Mouse (Mus musculus): ENCODE measurements around the gene Adh7. TPM values are rescaled to one million over a fixed set of nuclear protein-coding genes. Genes with fewer than 3 reads are reported as not detected.

Adh7 gene
- polyA plus RNA-seq, 1 experiment from 2014 or later, result 0.12 TPM

GRCm38 (mm10) chr3:138240942-138241341 is 23.4 kb downstream of the Adh7 start:
- ATAC-seq (replicated peaks; ENCODE audit: low FRiP score), result no peak
- H3K27me3 ChIP-seq (replicated peaks; ENCODE audit: control insufficient read depth, insufficient read depth, low read length), result no peaks in the 10 kb centered on the region
- H3K27ac ChIP-seq (ENCODE audit: low read depth, low read length), result no peak overlapping the region
- no peak for DNase-seq (ENCODE audit: low spot score)
- H3K4me2 ChIP-seq, result no peak overlapping the region
- no peak overlapping the region for H3K9ac ChIP-seq (ENCODE audit: low read depth, low read length)
- no peaks in the 10 kb centered on the region for H3K9me3 ChIP-seq (ENCODE audit: control insufficient read depth, low read length)
- 73% methylated on average over 5 of the region's 5 CpGs for WGBS
- H3K4me1 ChIP-seq (replicated peaks; ENCODE audit: control insufficient read depth, insufficient read depth, low read length), result no peaks in the 10 kb centered on the region; the same call in 1 of the 2 replicates
- H3K4me3 ChIP-seq (ENCODE audit: low read depth, low read length), result no peak overlapping the region
- no peaks in the 10 kb centered on the region for H3K36me3 ChIP-seq (ENCODE audit: control insufficient read depth, insufficient read depth, low read length)

DNA sequence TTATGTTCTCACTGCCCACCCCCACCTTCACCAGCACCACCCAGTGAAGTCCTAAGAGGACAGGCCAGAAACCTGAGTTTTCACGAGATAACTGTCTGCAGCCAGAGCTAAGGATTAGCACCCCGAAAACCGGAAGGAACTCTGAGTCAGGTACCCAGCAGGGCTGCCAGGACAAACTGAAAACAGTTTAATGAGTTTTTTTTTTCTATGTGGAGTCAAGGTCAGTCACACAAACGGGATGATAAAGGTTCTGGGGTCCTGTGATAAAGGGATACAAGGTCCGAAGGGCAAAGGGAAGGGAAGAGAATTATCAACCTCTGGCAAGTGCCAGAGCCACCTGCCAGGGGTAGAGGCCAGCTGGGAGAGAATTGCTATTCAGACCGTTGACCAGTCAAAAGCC is 23.8 kb downstream of the Adh7 start:
- Histone ChIP-seq H3K4me2 (no peak overlapping the region), H3K36me3 (ENCODE audit: control insufficient read depth, insufficient read depth, low read length) (no peaks in the 10 kb centered on the region), H3K27me3 (replicated peaks; ENCODE audit: control insufficient read depth, insufficient read depth, low read length) (no peaks in the 10 kb centered on the region), H3K9me3 (ENCODE audit: control insufficient read depth, low read length) (no peaks in the 10 kb centered on the region), H3K4me3 (ENCODE audit: low read depth, low read length) (no peak overlapping the region), H3K4me1 (replicated peaks; ENCODE audit: control insufficient read depth, insufficient read depth, low read length) (no peaks in the 10 kb centered on the region; the same call in 1 of the 2 replicates), H3K9ac (ENCODE audit: low read depth, low read length) (no peak overlapping the region), H3K27ac (ENCODE audit: low read depth, low read length) (no peak overlapping the region)
- no peak for DNase-seq (ENCODE audit: low spot score)
- no peak for ATAC-seq (replicated peaks; ENCODE audit: low FRiP score)
- WGBS, result 35% methylated on average over 6 of the region's 6 CpGs

DNA sequence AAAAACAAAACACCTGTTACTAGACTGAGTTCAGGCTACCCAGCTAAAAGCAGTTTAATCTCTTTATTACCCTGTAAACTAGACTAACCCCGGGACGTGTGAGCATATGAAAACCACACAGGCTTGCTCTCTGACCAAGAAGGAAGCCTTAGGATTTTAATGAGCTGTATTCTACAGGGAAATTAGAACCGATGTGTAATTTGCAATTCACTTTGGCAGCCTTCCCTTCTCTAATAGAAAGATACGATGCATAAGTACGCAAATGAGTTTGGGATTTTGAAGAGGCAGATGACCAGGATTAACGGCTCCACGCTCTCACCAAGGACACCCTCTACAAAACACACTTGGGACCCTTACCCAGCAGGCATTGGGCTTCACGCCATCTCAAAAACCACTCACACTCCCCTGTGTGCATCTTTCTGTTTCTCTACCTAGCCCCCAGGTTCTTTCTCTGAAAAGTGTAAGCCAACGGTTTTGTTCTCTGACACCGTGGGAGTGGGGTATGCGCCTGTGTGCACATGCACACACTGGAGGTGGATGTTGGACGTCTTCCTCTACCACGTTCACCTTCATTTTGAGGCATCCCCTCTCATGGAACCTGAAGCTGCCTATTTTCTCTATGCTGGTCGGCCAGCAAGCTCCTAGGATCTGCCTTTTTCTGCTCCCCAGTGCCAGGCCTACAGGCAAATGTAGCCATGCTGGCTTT is 24.6 kb downstream of the Adh7 start:
- no peaks in the 10 kb centered on the region for H3K9me3 ChIP-seq (ENCODE audit: control insufficient read depth, low read length)
- H3K4me1 ChIP-seq (replicated peaks; ENCODE audit: control insufficient read depth, insufficient read depth, low read length), result no peaks in the 10 kb centered on the region; the same call in 1 of the 2 replicates
- H3K36me3 ChIP-seq (ENCODE audit: control insufficient read depth, insufficient read depth, low read length), result no peaks in the 10 kb centered on the region
- no peak overlapping the region for H3K4me3 ChIP-seq (ENCODE audit: low read depth, low read length)
- H3K9ac ChIP-seq (ENCODE audit: low read depth, low read length), result no peak overlapping the region
- H3K4me2 ChIP-seq, result no peak overlapping the region
- DNase-seq (ENCODE audit: low spot score), result no peak
- ATAC-seq (replicated peaks; ENCODE audit: low FRiP score), result no peak
- no peak overlapping the region for H3K27ac ChIP-seq (ENCODE audit: low read depth, low read length)
- no peaks in the 10 kb centered on the region for H3K27me3 ChIP-seq (replicated peaks; ENCODE audit: control insufficient read depth, insufficient read depth, low read length)
- WGBS, result 87% methylated on average over 14 of the region's 14 CpGs

GRCm38 (mm10) chr3:138242933-138243332 is 25.4 kb downstream of the Adh7 start:
- Histone ChIP-seq H3K36me3 (ENCODE audit: control insufficient read depth, insufficient read depth, low read length) (no peaks in the 10 kb centered on the region), H3K9me3 (ENCODE audit: control insufficient read depth, low read length) (no peaks in the 10 kb centered on the region), H3K27ac (ENCODE audit: low read depth, low read length) (no peak overlapping the region), H3K4me3 (ENCODE audit: low read depth, low read length) (no peak overlapping the region), H3K27me3 (replicated peaks; ENCODE audit: control insufficient read depth, insufficient read depth, low read length) (no peaks in the 10 kb centered on the region), H3K4me1 (replicated peaks; ENCODE audit: control insufficient read depth, insufficient read depth, low read length) (no peaks in the 10 kb centered on the region; the same call in 1 of the 2 replicates), H3K9ac (ENCODE audit: low read depth, low read length) (no peak overlapping the region), H3K4me2 (no peak overlapping the region)
- no peak for ATAC-seq (replicated peaks; ENCODE audit: low FRiP score)
- peak; percentile 0 for DNase-seq (ENCODE audit: low spot score)
- WGBS, result 83% methylated on average over 6 of the region's 6 CpGs

GRCm38 (mm10) chr3:138244338-138244874 is 26.8 kb downstream of the Adh7 start:
- no peak overlapping the region for H3K4me3 ChIP-seq (ENCODE audit: low read depth, low read length)
- H3K36me3 ChIP-seq (ENCODE audit: control insufficient read depth, insufficient read depth, low read length), result no peaks in the 10 kb centered on the region
- DNase-seq (ENCODE audit: low spot score) (no peak), ATAC-seq (replicated peaks; ENCODE audit: low FRiP score) (no peak)
- H3K4me2 ChIP-seq, result no peak overlapping the region
- no peaks in the 10 kb centered on the region for H3K9me3 ChIP-seq (ENCODE audit: control insufficient read depth, low read length)
- 75% methylated on average over 7 of the region's 7 CpGs for WGBS
- no peak overlapping the region for H3K9ac ChIP-seq (ENCODE audit: low read depth, low read length)
- no peak overlapping the region for H3K27ac ChIP-seq (ENCODE audit: low read depth, low read length)
- no peaks in the 10 kb centered on the region; the same call in 1 of the 2 replicates for H3K4me1 ChIP-seq (replicated peaks; ENCODE audit: control insufficient read depth, insufficient read depth, low read length)
- H3K27me3 ChIP-seq (replicated peaks; ENCODE audit: control insufficient read depth, insufficient read depth, low read length), result no peaks in the 10 kb centered on the region

- Histone ChIP-seq H3K9me3 (ENCODE audit: control insufficient read depth, low read length) (no peaks in the 10 kb centered on the region), H3K36me3 (ENCODE audit: control insufficient read depth, insufficient read depth, low read length) (no peaks in the 10 kb centered on the region), H3K27me3 (replicated peaks; ENCODE audit: control insufficient read depth, insufficient read depth, low read length) (no peaks in the 10 kb centered on the region), H3K9ac (ENCODE audit: low read depth, low read length) (no peak overlapping the region), H3K4me2 (no peak overlapping the region), H3K27ac (ENCODE audit: low read depth, low read length) (no peak overlapping the region), H3K4me1 (replicated peaks; ENCODE audit: control insufficient read depth, insufficient read depth, low read length) (no peaks in the 10 kb centered on the region), H3K4me3 (ENCODE audit: low read depth, low read length) (no peak overlapping the region)
- DNase-seq (ENCODE audit: low spot score) (no peak), ATAC-seq (replicated peaks; ENCODE audit: low FRiP score) (no peak)
These were observed 29.0 kb downstream of the Adh7 start for GRCm38 (mm10) chr3:138246511-138247020.

GRCm38 (mm10) chr3:138247241-138247640 is 29.7 kb downstream of the Adh7 start:
- H3K27ac ChIP-seq (ENCODE audit: low read depth, low read length), result no peak overlapping the region
- no peaks in the 10 kb centered on the region for H3K9me3 ChIP-seq (ENCODE audit: control insufficient read depth, low read length)
- no peak overlapping the region for H3K9ac ChIP-seq (ENCODE audit: low read depth, low read length)
- no peaks in the 10 kb centered on the region for H3K4me1 ChIP-seq (replicated peaks; ENCODE audit: control insufficient read depth, insufficient read depth, low read length)
- no peaks in the 10 kb centered on the region for H3K27me3 ChIP-seq (replicated peaks; ENCODE audit: control insufficient read depth, insufficient read depth, low read length)
- H3K4me2 ChIP-seq, result no peak overlapping the region
- no peak overlapping the region for H3K4me3 ChIP-seq (ENCODE audit: low read depth, low read length)
- DNase-seq (ENCODE audit: low spot score) (no peak), ATAC-seq (replicated peaks; ENCODE audit: low FRiP score) (no peak)
- H3K36me3 ChIP-seq (ENCODE audit: control insufficient read depth, insufficient read depth, low read length), result no peaks in the 10 kb centered on the region
- 73% methylated on average over 4 of the region's 4 CpGs for WGBS

DNA sequence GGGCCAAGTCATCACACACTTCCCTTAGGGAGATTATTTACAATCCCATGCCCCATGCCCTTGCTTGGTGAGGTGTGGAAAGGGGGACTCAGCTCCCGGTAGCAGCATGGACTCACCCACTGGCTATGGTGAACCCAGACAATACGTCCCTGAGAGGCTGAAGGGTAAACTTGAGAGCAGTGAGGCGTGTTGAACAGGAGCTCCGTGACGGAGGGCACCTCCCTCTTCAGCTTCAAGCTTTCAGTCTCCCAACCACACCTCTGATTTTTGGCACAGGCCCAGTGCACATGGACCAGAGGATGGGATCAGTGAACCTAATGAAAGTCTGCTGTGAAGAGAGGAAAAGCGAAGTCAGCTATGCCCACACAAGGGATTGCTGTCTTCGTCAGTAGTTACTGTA is 30.5 kb downstream of the Adh7 start:
- no peak overlapping the region for H3K27ac ChIP-seq (ENCODE audit: low read depth, low read length)
- H3K36me3 ChIP-seq (ENCODE audit: control insufficient read depth, insufficient read depth, low read length), result no peaks in the 10 kb centered on the region
- DNase-seq (ENCODE audit: low spot score) (no peak), ATAC-seq (replicated peaks; ENCODE audit: low FRiP score) (no peak)
- H3K4me3 ChIP-seq (ENCODE audit: low read depth, low read length), result no peak overlapping the region
- no peaks in the 10 kb centered on the region for H3K9me3 ChIP-seq (ENCODE audit: control insufficient read depth, low read length)
- H3K4me1 ChIP-seq (replicated peaks; ENCODE audit: control insufficient read depth, insufficient read depth, low read length), result no peaks in the 10 kb centered on the region
- no peaks in the 10 kb centered on the region for H3K27me3 ChIP-seq (replicated peaks; ENCODE audit: control insufficient read depth, insufficient read depth, low read length)
- H3K9ac ChIP-seq (ENCODE audit: low read depth, low read length), result no peak overlapping the region
- 82% methylated on average over 7 of the region's 7 CpGs for WGBS
- H3K4me2 ChIP-seq, result no peak overlapping the region

DNA sequence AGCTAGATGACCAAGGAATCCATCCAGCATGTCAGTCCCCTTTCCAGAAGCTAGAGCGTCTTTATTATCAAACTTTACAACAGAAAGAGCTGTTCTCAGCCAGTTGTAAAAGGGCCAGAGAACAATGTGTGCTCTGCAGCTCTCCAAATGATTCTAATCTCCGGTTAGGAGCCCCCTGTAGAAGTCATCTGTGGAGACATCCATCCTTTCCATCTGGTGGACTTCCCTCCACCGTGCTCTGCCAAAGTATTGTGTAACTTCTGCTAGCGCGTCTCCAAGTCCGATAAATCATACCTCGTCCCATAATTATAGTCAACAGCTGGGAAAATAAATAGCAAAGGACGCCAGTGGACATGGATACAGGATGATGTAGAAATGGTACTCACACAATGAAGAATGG is 31.2 kb downstream of the Adh7 start:
- H3K27me3 ChIP-seq (replicated peaks; ENCODE audit: control insufficient read depth, insufficient read depth, low read length), result no peaks in the 10 kb centered on the region
- ATAC-seq (replicated peaks; ENCODE audit: low FRiP score), result no peak
- H3K9me3 ChIP-seq (ENCODE audit: control insufficient read depth, low read length), result no peaks in the 10 kb centered on the region
- DNase-seq (ENCODE audit: low spot score), result no peak
- no peak overlapping the region for H3K4me2 ChIP-seq
- H3K4me1 ChIP-seq (replicated peaks; ENCODE audit: control insufficient read depth, insufficient read depth, low read length), result no peaks in the 10 kb centered on the region
- H3K27ac ChIP-seq (ENCODE audit: low read depth, low read length), result no peak overlapping the region
- no peak overlapping the region for H3K4me3 ChIP-seq (ENCODE audit: low read depth, low read length)
- no peaks in the 10 kb centered on the region for H3K36me3 ChIP-seq (ENCODE audit: control insufficient read depth, insufficient read depth, low read length)
- 90% methylated on average over 8 of the region's 8 CpGs for WGBS
- H3K9ac ChIP-seq (ENCODE audit: low read depth, low read length), result no peak overlapping the region

All from liver, embryonic 11.5 days (tissue).